Mouse (Mus musculus) stomach, adult 2 months (tissue): Measurements from ENCODE around the gene 1700001K19Rik. TPM values are rescaled to one million over a fixed set of nuclear protein-coding genes. Genes with fewer than 3 reads are reported as not detected.

Experiments used
- polyA plus RNA-seq: library from polyadenylated mRNA; depleted of rRNA; stranded (reverse); fragments of >200 nt; gene quantifications from 2 replicates; pipeline ENCODE4 v1.2.3, GENCODE M21; 2012; rRNA removed

1700001K19Rik gene
- polyA plus RNA-seq, result not detected in 2 replicates

GRCm38 (mm10) chr12:110682561-110683299 is at the start of gene 1700001K19Rik:
Gene 1700001K19Rik, minus strand, starts transcription at chr12:110682619.

GRCm38 (mm10) chr12:110702556-110702955 is 20.1 kb upstream of the 1700001K19Rik start, which contains the start of gene Hsp90aa1:
Gene Hsp90aa1, minus strand, starts transcription at chr12:110702728.

Other genes starting within 250 kb of the 1700001K19Rik start
- gene Ppp2r5c, start 235.5 kb downstream of the 1700001K19Rik start, polyA plus RNA-seq, result 4.9 and 6.3 TPM in 2 replicates
- 101 and 121 TPM in 2 replicates for gene Dync1h1, start 81.2 kb downstream of the 1700001K19Rik start, polyA plus RNA-seq
- 8.7 and 10.8 TPM in 2 replicates for gene Hsp90aa1, start 20.1 kb upstream of the 1700001K19Rik start, polyA plus RNA-seq
- 8.9 and 15.3 TPM in 2 replicates for gene Wdr20, start 55.3 kb upstream of the 1700001K19Rik start, polyA plus RNA-seq
- gene Mok, start 158.3 kb upstream of the 1700001K19Rik start, polyA plus RNA-seq, result 0.14 and 0.34 TPM in 2 replicates
- gene Zfp839, start 167.6 kb upstream of the 1700001K19Rik start, polyA plus RNA-seq, result 1.7 and 2.2 TPM in 2 replicates
- gene Cinp, start 206.5 kb upstream of the 1700001K19Rik start, polyA plus RNA-seq, result 19.9 and 28.4 TPM in 2 replicates
- 2.2 and 2.9 TPM in 2 replicates for gene Tecpr2, start 206.6 kb upstream of the 1700001K19Rik start, polyA plus RNA-seq